Mouse (Mus musculus) hindbrain, embryonic 12.5 days (tissue): ENCODE results near the gene Arhgap24. TPM values are rescaled to one million over a fixed set of nuclear protein-coding genes. Genes with fewer than 3 reads are reported as not detected.

Experiments
- ATAC-seq: fragments of 200-750 bp; cut with Nextera tagmentation; 2 replicates; pipeline ENCODE4 v1.8.0; 2017; ENCODE audit warnings: moderate TSS enrichment; ENCODE audit not compliant: low FRiP score
- H3K27ac ChIP-seq: fragments of 300-500 bp; sonication (generic); 2 replicates; pipeline ENCODE4 v1.5.1; 2016; ENCODE audit warnings: mild to moderate bottlenecking
- H3K27me3 ChIP-seq: fragments of 300-500 bp; sonication (generic); 2 replicates; pipeline ENCODE4 v1.6.1; 2016; ENCODE audit warnings: mild to moderate bottlenecking
- H3K36me3 ChIP-seq: fragments of 300-500 bp; sonication (generic); 2 replicates; pipeline ENCODE4 v1.6.1; 2016; ENCODE audit warnings: mild to moderate bottlenecking
- H3K4me1 ChIP-seq: fragments of 300-500 bp; sonication (generic); 2 replicates; pipeline ENCODE4 v1.6.1; 2016
- H3K4me2 ChIP-seq: fragments of 300-500 bp; sonication (generic); replicated peaks from 2 replicates; pipeline ENCODE4 v1.6.1; 2016; ENCODE audit warnings: mild to moderate bottlenecking
- H3K4me3 ChIP-seq: fragments of 300-500 bp; sonication (generic); 2 replicates; pipeline ENCODE4 v1.5.1; 2016; ENCODE audit warnings: mild to moderate bottlenecking
- H3K9ac ChIP-seq: fragments of 300-500 bp; sonication (generic); 2 replicates; pipeline ENCODE4 v1.6.1; 2016; ENCODE audit warnings: mild to moderate bottlenecking, moderate library complexity
- H3K9me3 ChIP-seq: fragments of 300-500 bp; sonication (generic); replicated peaks from 2 replicates; pipeline ENCODE4 v1.6.1; 2016; ENCODE audit warnings: mild to moderate bottlenecking
- WGBS: fragments of 180-500 bp; shearing (Covaris S2); methylation state at CpG from one replicate; pipeline ENCODE4 v1.1.7; 2016; 5-methylcytosine and 5-hydroxymethylcytosine counted together
- polyA plus RNA-seq: library from polyadenylated mRNA; unstranded; fragments of >200 nt; fragmentation: Nextera tagmentation; extraction: Ambion mirVana; gene quantifications from 2 replicates; pipeline ENCODE4 v1.2.1, GENCODE M21; 2016

The Arhgap24 gene
- polyA plus RNA-seq, 1 experiment from 2014 or later: 10.1 TPM

GRCm38 (mm10) chr5:102729476-102729875 is 248.3 kb downstream of the Arhgap24 start:
- no peak overlapping the region for H3K27ac ChIP-seq
- ATAC-seq: no peak
- no peaks in the 10 kb centered on the region for H3K27me3 ChIP-seq
- no peak overlapping the region for H3K4me3 ChIP-seq
- H3K9me3 ChIP-seq: no peaks in the 10 kb centered on the region
- no peaks in the 10 kb centered on the region for H3K36me3 ChIP-seq
- no peaks in the 10 kb centered on the region for H3K4me1 ChIP-seq
- no peak overlapping the region for H3K9ac ChIP-seq
- WGBS: 82% methylated on average over 3 of the region's 3 CpGs
- no peak overlapping the region for H3K4me2 ChIP-seq

GRCm38 (mm10) chr5:102736131-102736530 is 254.9 kb downstream of the Arhgap24 start:
- Histone ChIP-seq H3K27ac (no peak overlapping the region), H3K4me1 (no peaks in the 10 kb centered on the region), H3K27me3 (no peaks in the 10 kb centered on the region), H3K9ac (no peak overlapping the region), H3K36me3 (no peaks in the 10 kb centered on the region), H3K4me3 (no peak overlapping the region), H3K9me3 (no peaks in the 10 kb centered on the region), H3K4me2 (no peak overlapping the region)
- no peak for ATAC-seq
- 77% methylated on average over 5 of the region's 5 CpGs for WGBS

GRCm38 (mm10) chr5:102742554-102743255 is 261.5 kb downstream of the Arhgap24 start:
- 74% methylated on average over 5 of the region's 5 CpGs for WGBS
- no peak overlapping the region for H3K4me2 ChIP-seq
- ATAC-seq: no peak

GRCm38 (mm10) chr5:102743436-102743835 is 262.2 kb downstream of the Arhgap24 start:
- WGBS: 81% methylated on average over 3 of the region's 3 CpGs
- no peak overlapping the region for H3K27ac ChIP-seq
- no peak overlapping the region for H3K9ac ChIP-seq
- H3K4me1 ChIP-seq: no peaks in the 10 kb centered on the region
- no peak for ATAC-seq
- no peak overlapping the region for H3K4me2 ChIP-seq
- H3K4me3 ChIP-seq: no peak overlapping the region
- no peaks in the 10 kb centered on the region for H3K9me3 ChIP-seq
- no peaks in the 10 kb centered on the region for H3K27me3 ChIP-seq
- H3K36me3 ChIP-seq: no peaks in the 10 kb centered on the region

More at GRCm38 (mm10) chr5:102742554-102743255, 261.5 kb downstream of the Arhgap24 start:
- no peaks in the 10 kb centered on the region for H3K36me3 ChIP-seq
- no peak overlapping the region for H3K9ac ChIP-seq
- H3K4me3 ChIP-seq: no peak overlapping the region
- no peaks in the 10 kb centered on the region for H3K4me1 ChIP-seq
- H3K27me3 ChIP-seq: no peaks in the 10 kb centered on the region
- no peak overlapping the region for H3K27ac ChIP-seq
- H3K9me3 ChIP-seq: no peaks in the 10 kb centered on the region

GRCm38 (mm10) chr5:102744051-102744450 is 262.9 kb downstream of the Arhgap24 start:
- H3K36me3 ChIP-seq: no peaks in the 10 kb centered on the region
- H3K27me3 ChIP-seq: no peaks in the 10 kb centered on the region
- H3K27ac ChIP-seq: no peak overlapping the region
- no peak overlapping the region for H3K4me3 ChIP-seq
- no peak for ATAC-seq
- H3K4me2 ChIP-seq: no peak overlapping the region
- no peaks in the 10 kb centered on the region for H3K4me1 ChIP-seq
- H3K9ac ChIP-seq: no peak overlapping the region
- no peaks in the 10 kb centered on the region for H3K9me3 ChIP-seq
- 87% methylated on average over 4 of the region's 4 CpGs for WGBS

GRCm38 (mm10) chr5:102748146-102748545 is 267.0 kb downstream of the Arhgap24 start:
- H3K4me1 ChIP-seq: no peaks in the 10 kb centered on the region
- no peak overlapping the region for H3K27ac ChIP-seq
- WGBS: 80% methylated on average over 9 of the region's 9 CpGs
- no peak for ATAC-seq
- no peaks in the 10 kb centered on the region for H3K27me3 ChIP-seq
- H3K9ac ChIP-seq: no peak overlapping the region
- no peak overlapping the region for H3K4me3 ChIP-seq
- H3K36me3 ChIP-seq: no peaks in the 10 kb centered on the region
- no peaks in the 10 kb centered on the region for H3K9me3 ChIP-seq
- no peak overlapping the region for H3K4me2 ChIP-seq

- Histone ChIP-seq H3K9me3 (no peaks in the 10 kb centered on the region), H3K4me2 (no peak overlapping the region), H3K4me3 (no peak overlapping the region), H3K9ac (no peak overlapping the region), H3K36me3 (no peaks in the 10 kb centered on the region), H3K27me3 (no peaks in the 10 kb centered on the region), H3K4me1 (no peaks in the 10 kb centered on the region), H3K27ac (no peak overlapping the region)
- WGBS: 69% methylated on average over 8 of the region's 8 CpGs
- no peak for ATAC-seq
These were observed 267.8 kb downstream of the Arhgap24 start for GRCm38 (mm10) chr5:102749020-102749419.

GRCm38 (mm10) chr5:102750674-102751073 is 269.5 kb downstream of the Arhgap24 start:
- Histone ChIP-seq H3K27ac (no peak overlapping the region), H3K4me1 (no peaks in the 10 kb centered on the region), H3K4me3 (no peak overlapping the region), H3K9me3 (no peaks in the 10 kb centered on the region), H3K4me2 (no peak overlapping the region), H3K27me3 (no peaks in the 10 kb centered on the region), H3K36me3 (no peaks in the 10 kb centered on the region), H3K9ac (no peak overlapping the region)
- no peak for ATAC-seq
- 77% methylated on average over 5 of the region's 5 CpGs for WGBS

GRCm38 (mm10) chr5:102751661-102752307 is 270.6 kb downstream of the Arhgap24 start:
- no peak overlapping the region for H3K4me3 ChIP-seq
- no peak overlapping the region for H3K27ac ChIP-seq
- 73% methylated on average over 5 of the region's 5 CpGs for WGBS
- no peak overlapping the region for H3K9ac ChIP-seq
- no peaks in the 10 kb centered on the region for H3K36me3 ChIP-seq
- no peak overlapping the region for H3K4me2 ChIP-seq
- no peaks in the 10 kb centered on the region for H3K9me3 ChIP-seq
- H3K27me3 ChIP-seq: no peaks in the 10 kb centered on the region
- H3K4me1 ChIP-seq: no peaks in the 10 kb centered on the region
- ATAC-seq: no peak

- H3K9me3 ChIP-seq: no peaks in the 10 kb centered on the region
- H3K27ac ChIP-seq: no peak overlapping the region
- 47% methylated on average over 2 of the region's 2 CpGs for WGBS
- H3K4me2 ChIP-seq: no peak overlapping the region
- H3K4me3 ChIP-seq: no peak overlapping the region
- no peaks in the 10 kb centered on the region for H3K27me3 ChIP-seq
- H3K9ac ChIP-seq: no peak overlapping the region
- no peaks in the 10 kb centered on the region for H3K36me3 ChIP-seq
- H3K4me1 ChIP-seq: no peaks in the 10 kb centered on the region
- ATAC-seq: no peak
These were observed 271.1 kb downstream of the Arhgap24 start for GRCm38 (mm10) chr5:102752308-102752663.

- Histone ChIP-seq H3K4me2 (no peak overlapping the region), H3K27me3 (no peaks in the 10 kb centered on the region), H3K9me3 (no peaks in the 10 kb centered on the region), H3K4me1 (no peaks in the 10 kb centered on the region), H3K27ac (no peak overlapping the region), H3K36me3 (no peaks in the 10 kb centered on the region), H3K9ac (no peak overlapping the region), H3K4me3 (no peak overlapping the region)
- 83% methylated on average over 6 of the region's 6 CpGs for WGBS
- ATAC-seq: no peak
These were observed 275.8 kb downstream of the Arhgap24 start for GRCm38 (mm10) chr5:102757040-102757439.

- Histone ChIP-seq H3K27me3 (no peaks in the 10 kb centered on the region), H3K4me3 (no peak overlapping the region), H3K4me2 (no peak overlapping the region), H3K4me1 (peaks cover 10% of the 10 kb centered on the region), H3K9ac (no peak overlapping the region), H3K36me3 (no peaks in the 10 kb centered on the region), H3K9me3 (no peaks in the 10 kb centered on the region), H3K27ac (no peak overlapping the region)
- no peak for ATAC-seq
- 73% methylated on average over 10 of the region's 10 CpGs for WGBS
These were observed 284.5 kb downstream of the Arhgap24 start for GRCm38 (mm10) chr5:102765694-102766093.
